Mouse (Mus musculus) limb, embryonic 14.5 days (tissue): ENCODE data around the gene Grm7. TPM values are rescaled to one million over a fixed set of nuclear protein-coding genes. Genes with fewer than 3 reads are reported as not detected.

ENCODE experiments used
- ATAC-seq: fragments of 200-750 bp; cut with Nextera tagmentation; 2 replicates; pipeline ENCODE4 v1.8.0; 2017; ENCODE audit warnings: low read depth, moderate number of reproducible peaks, moderate TSS enrichment; ENCODE audit not compliant: low FRiP score
- DNase-seq: peaks from one replicate; pipeline ENCODE4 v3.0.0-alpha.2; 2015; ENCODE audit warnings: low spot score
- H3K27ac ChIP-seq: fragments of 300-500 bp; sonication (generic); replicated peaks from 2 replicates; pipeline ENCODE4 v1.5.1; 2014; ENCODE audit warnings: low read depth, mild to moderate bottlenecking, low read length, moderate library complexity, mixed read lengths
- H3K27me3 ChIP-seq: fragments of 300-500 bp; sonication (generic); 2 replicates; pipeline ENCODE4 v1.6.1; 2014; ENCODE audit warnings: low read length, mixed read lengths; ENCODE audit not compliant: control insufficient read depth, insufficient read depth
- H3K36me3 ChIP-seq: fragments of 300-500 bp; sonication (generic); 2 replicates; pipeline ENCODE4 v1.6.1; 2014; ENCODE audit warnings: mild to moderate bottlenecking, low read length, moderate library complexity, mixed read lengths; ENCODE audit not compliant: control insufficient read depth, insufficient read depth
- H3K4me1 ChIP-seq: fragments of 300-500 bp; sonication (generic); 2 replicates; pipeline ENCODE4 v1.6.1; 2014; ENCODE audit warnings: antibody characterized with exemption, low read length, mixed read lengths; ENCODE audit not compliant: control insufficient read depth, insufficient read depth
- H3K4me2 ChIP-seq: fragments of 300-500 bp; sonication (generic); replicated peaks from 2 replicates; pipeline ENCODE4 v1.6.1; 2014; ENCODE audit warnings: low read depth, mild to moderate bottlenecking, low read length, moderate library complexity; ENCODE audit not compliant: severe bottlenecking
- H3K4me3 ChIP-seq: fragments of 300-500 bp; sonication (generic); replicated peaks from 2 replicates; pipeline ENCODE4 v1.5.1; 2014; ENCODE audit warnings: low read length
- H3K9ac ChIP-seq: fragments of 300-500 bp; sonication (generic); 2 replicates; pipeline ENCODE4 v1.6.1; 2014; ENCODE audit warnings: mild to moderate bottlenecking, low read depth, low read length, moderate library complexity; ENCODE audit not compliant: severe bottlenecking
- H3K9me3 ChIP-seq: fragments of 300-500 bp; sonication (generic); 2 replicates; pipeline ENCODE4 v1.6.1; 2016; ENCODE audit warnings: low read length; ENCODE audit not compliant: control insufficient read depth
- POLR2A ChIP-seq: fragments of 200-500 bp; IDR thresholded peaks from 2 replicates; pipeline ENCODE4 v1.8.0; 2012; ENCODE audit warnings: inconsistent platforms, mild to moderate bottlenecking, moderate library complexity, borderline replicate concordance; ENCODE audit not compliant: insufficient read depth, insufficient read length; ENCODE audit errors: extremely low read depth
- WGBS: fragments of 180-500 bp; shearing (Covaris S2); extraction: QIAGEN DNeasy Blood & Tissue Kit; methylation state at CpG from one replicate; pipeline ENCODE4 v1.1.7; 2014; 5-methylcytosine and 5-hydroxymethylcytosine counted together
- polyA plus RNA-seq, 2 experiments: library from polyadenylated mRNA; depleted of rRNA in 1 of 2; stranded (reverse) in 1 of 2; unstranded in 1 of 2; fragments of >200 nt; fragmentation: Nextera tagmentation in 1 of 2; extraction: Ambion mirVana in 1 of 2; gene quantifications; 2 replicates each; pipeline versions ENCODE4 v1.2.1 to v1.2.3; 2012 to 2014

The Grm7 gene
- polyA plus RNA-seq, 2 experiments, result 2.4 to 3.2 TPM

DNA sequence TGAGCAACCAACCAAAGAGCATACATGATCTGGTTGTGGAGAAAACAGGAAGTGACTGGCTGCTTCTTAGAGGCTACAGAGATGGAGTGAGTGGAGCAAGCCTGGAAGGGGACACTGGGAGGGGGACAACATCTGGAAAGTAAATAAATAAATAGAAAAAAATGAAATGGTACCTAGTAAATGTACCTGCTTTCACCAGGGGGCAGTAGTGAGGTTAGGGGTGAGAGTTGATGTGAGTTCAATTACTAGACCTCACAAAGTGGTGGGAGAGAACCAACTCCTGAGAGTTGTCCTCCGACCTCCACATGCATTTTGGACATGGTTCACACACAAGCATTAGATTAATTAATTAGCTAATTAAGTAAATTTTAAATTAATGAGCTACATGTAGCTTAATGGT, 615.8 kb downstream of the Grm7 start:
- 82% methylated on average over 1 of the region's 1 CpGs for WGBS
- Histone ChIP-seq H3K9ac (no peak overlapping the region), H3K36me3 (no peaks in the 10 kb centered on the region), H3K27me3 (no peaks in the 10 kb centered on the region), H3K4me2 (no peak overlapping the region), H3K27ac (no peak overlapping the region), H3K9me3 (no peaks in the 10 kb centered on the region), H3K4me3 (no peak overlapping the region), H3K4me1 (no peaks in the 10 kb centered on the region)
- no peak for ATAC-seq
- no peak for TF ChIP-seq POLR2A
- DNase-seq, result no peak

DNA sequence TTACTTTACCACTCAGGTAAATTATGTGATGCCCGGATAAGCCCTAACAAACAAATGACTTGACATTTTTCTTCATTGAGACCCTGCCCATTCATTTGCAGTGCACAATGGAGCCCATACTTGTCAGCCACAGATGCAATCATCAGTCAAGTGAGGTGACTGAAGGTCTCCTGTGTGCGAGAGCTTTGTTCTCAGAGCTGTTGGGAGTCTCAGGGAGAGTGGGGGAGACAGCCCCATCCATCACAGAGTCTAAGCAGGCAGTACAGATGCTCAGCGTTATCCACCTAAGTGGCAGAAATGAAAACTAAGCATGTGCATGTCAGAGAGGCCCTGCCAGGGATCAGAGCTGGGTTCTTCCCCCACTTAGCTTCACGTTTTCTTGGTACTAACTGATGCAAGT, 631.3 kb downstream of the Grm7 start:
- H3K9ac ChIP-seq, result no peak overlapping the region
- H3K9me3 ChIP-seq, result no peaks in the 10 kb centered on the region
- WGBS, result 57% methylated on average over 4 of the region's 4 CpGs

DNA sequence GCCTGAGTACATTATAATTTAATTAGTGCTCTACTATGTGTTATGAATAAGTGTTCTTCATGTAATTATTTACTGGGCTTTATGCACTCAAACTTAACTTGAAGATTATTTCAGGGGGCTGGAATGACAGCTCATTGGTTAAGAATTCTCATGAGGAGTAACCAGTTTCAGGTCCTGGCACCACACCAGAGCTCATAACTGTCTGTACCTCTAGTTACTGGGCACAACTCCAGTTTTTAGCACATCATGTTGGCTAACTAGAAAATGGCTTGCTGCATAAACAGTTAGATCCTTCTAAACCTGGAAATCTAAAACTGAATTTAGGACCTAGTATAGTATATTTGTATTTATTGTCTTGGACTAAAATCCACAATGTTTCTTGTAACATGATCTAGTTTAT, 633.1 kb downstream of the Grm7 start:
- no peak overlapping the region for H3K4me2 ChIP-seq
- no peak overlapping the region for H3K27ac ChIP-seq
- H3K27me3 ChIP-seq, result no peaks in the 10 kb centered on the region
- ATAC-seq, result peak; percentile 55
- no peaks in the 10 kb centered on the region for H3K9me3 ChIP-seq
- peak; percentile 67 for DNase-seq
- no peak overlapping the region for H3K4me3 ChIP-seq
- TF ChIP-seq POLR2A, result no peak
- 0 out of 2 replicates have a peak, but pooled peaks cover 2% of the 10 kb centered on the region for H3K4me1 ChIP-seq
- H3K9ac ChIP-seq, result no peak overlapping the region
- H3K36me3 ChIP-seq, result no peaks in the 10 kb centered on the region

More for the DNA sequence above, 631.3 kb downstream of the Grm7 start:
- no peaks in the 10 kb centered on the region for H3K27me3 ChIP-seq
- H3K4me3 ChIP-seq, result no peak overlapping the region
- H3K4me2 ChIP-seq, result no peak overlapping the region
- DNase-seq, result no peak
- H3K27ac ChIP-seq, result no peak overlapping the region
- 0 out of 2 replicates have a peak, but pooled peaks cover 2% of the 10 kb centered on the region for H3K4me1 ChIP-seq
- no peak for ATAC-seq
- no peak for TF ChIP-seq POLR2A
- H3K36me3 ChIP-seq, result no peaks in the 10 kb centered on the region

DNA sequence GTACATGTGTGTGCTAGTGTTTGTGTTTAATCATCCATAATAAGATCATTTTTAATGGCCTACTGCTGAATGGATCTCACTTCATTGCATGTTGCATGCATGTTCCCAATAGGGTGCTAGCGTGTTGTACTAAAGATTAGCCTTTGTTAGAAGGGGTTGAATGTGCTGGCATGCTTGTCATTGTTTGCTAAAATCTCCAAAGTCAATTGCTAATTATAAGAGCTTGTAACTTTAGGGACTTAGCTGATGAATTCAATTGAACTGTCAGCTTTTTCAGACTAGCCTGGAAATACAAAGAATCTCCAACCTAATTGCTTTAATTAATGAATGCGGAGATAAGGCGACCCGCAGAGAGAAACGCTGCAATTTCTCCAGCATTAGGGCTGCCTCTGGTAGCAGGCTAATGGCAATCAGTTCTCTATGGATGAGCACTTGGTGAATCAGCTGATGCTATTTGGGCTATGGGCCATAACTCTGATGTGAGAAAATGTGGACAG, 648.2 kb downstream of the Grm7 start:
- TF ChIP-seq POLR2A, result no peak
- H3K4me1 ChIP-seq, result no peaks in the 10 kb centered on the region
- WGBS, result 78% methylated on average over 5 of the region's 5 CpGs
- DNase-seq, result no peak
- H3K4me3 ChIP-seq, result no peak overlapping the region
- no peaks in the 10 kb centered on the region for H3K36me3 ChIP-seq
- H3K4me2 ChIP-seq, result no peak overlapping the region
- no peak overlapping the region for H3K27ac ChIP-seq
- ATAC-seq, result no peak
- no peaks in the 10 kb centered on the region for H3K27me3 ChIP-seq
- H3K9ac ChIP-seq, result no peak overlapping the region
- H3K9me3 ChIP-seq, result no peaks in the 10 kb centered on the region

DNA sequence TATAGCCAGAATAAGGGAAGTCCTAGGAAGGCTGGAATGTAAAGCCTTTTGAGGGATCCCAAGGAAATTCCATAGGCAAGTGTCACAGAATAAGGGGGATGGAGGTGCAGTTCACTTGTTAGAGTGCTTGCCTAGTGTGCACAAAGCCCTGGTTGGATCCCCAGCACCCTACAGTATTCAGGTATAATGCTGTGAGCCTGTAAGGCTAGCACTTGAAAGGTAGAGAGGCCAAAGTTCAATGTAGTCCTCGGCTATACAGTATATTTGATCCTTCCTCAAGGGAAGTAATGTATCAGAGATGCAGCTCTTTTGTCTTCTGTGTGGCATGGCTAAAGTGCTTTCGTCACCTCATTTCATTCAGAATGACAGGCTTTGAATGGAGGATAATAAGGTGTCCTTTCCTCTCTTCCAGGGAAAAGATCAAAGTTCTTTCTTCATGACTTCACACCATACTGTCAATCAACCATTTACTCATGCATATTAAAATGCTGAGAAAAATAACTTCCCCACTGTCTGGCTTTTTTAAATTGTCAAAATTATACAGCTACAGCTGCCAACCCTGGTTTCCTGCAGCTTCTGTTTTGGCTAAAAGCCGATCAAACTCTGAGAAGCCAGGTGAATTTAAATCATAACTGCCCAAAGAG, 658.7 kb downstream of the Grm7 start:
- no peak for TF ChIP-seq POLR2A
- WGBS, result 65% methylated on average over 3 of the region's 3 CpGs
- no peak overlapping the region for H3K4me3 ChIP-seq

More for the DNA sequence above, 658.7 kb downstream of the Grm7 start:
- no peaks in the 10 kb centered on the region for H3K27me3 ChIP-seq
- H3K27ac ChIP-seq, result no peak overlapping the region
- no peaks in the 10 kb centered on the region for H3K9me3 ChIP-seq
- ATAC-seq (no peak), DNase-seq (no peak)
- no peaks in the 10 kb centered on the region for H3K4me1 ChIP-seq
- H3K36me3 ChIP-seq, result no peaks in the 10 kb centered on the region
- no peak overlapping the region for H3K4me2 ChIP-seq
- H3K9ac ChIP-seq, result no peak overlapping the region
